Mouse (Mus musculus) ovary, adult 18-20 months (tissue): Measurements from ENCODE around the gene Nop2.

Experiments used
- DNase-seq: peaks from one replicate; pipeline ENCODE4 v3.0.0; 2022; ENCODE audit warnings: low spot score, mixed read lengths

Nop2 gene

DNA sequence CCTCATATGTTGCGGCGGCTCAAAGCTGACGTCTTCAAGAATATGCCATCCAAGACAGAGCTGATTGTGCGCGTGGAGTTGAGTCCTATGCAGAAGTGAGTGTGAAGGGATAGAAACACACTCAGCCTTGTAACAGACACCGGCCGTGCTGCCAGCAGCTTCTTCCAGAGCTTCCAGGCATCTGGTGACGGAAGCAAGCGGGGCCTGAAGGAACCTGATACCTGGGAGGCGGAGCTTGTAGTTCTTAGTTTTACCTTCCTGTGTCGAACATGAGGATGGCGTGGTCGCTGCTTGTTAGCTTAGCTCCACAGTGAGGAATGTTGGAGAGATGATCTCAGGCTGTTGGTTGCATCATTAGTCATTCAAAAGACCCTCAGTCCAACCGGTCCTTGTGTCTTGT lies 22.3 kb upstream of the Nop2 start:
- DNase-seq: no peak

DNA sequence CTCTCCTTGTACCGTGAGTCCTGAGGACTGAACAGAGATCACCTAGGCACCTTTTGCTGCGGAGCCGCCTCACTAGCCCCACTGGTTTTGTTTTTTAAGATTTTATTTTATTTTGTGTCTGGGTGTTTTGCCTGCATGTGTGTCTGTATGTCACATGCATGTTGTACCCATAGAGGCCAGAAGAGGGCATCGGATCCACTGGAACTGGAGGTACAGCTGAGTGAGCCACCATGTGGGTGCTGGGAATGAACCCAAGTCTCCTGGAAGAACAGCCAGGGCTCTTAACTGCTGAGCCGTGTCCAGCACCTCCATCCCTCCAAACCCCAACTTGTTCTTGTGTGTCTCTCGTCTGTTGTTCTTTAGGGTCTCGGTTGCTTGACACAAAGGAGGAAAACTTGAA lies 20.8 kb upstream of the Nop2 start:
- DNase-seq: no peak

DNA sequence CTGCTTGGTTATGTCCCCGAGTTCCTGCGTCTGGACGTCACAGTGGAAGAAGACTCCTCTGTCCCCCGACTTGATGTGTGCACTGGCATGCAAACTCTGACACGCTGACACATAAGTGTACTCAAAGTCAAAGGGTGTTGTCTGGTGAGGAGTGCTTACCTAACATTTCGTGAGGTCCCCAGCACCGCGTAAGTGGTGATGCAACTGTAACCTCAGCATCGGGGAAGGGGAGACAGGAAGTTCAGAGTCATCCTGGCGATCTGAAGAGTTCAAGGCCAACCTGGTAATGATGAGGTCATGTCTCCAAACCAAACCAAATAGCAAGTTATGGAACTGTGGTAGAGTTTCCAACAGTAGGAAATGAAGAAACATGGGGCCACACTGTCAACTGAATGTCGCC lies 19.2 kb upstream of the Nop2 start:
- DNase-seq: no peak

DNA sequence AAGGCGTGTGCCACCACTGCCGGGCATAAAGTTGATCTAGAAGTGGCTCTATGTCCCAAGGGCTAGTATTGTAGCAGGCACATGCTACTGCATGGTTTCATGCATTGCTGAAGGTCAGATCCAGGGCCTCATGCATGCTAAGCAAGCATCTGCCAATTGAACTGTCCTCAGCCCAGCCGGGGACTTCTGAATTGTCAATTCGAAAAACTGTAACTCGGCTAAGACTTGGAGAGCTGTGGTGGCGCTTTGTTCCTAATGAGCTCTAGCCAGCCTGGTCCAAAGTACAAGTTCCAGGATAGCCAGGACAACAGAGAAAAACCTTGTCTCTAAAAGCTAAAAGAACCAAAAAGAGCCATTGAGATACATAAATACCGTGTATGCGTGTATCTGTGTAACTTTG lies 12.3 kb upstream of the Nop2 start:
- no peak for DNase-seq

DNA sequence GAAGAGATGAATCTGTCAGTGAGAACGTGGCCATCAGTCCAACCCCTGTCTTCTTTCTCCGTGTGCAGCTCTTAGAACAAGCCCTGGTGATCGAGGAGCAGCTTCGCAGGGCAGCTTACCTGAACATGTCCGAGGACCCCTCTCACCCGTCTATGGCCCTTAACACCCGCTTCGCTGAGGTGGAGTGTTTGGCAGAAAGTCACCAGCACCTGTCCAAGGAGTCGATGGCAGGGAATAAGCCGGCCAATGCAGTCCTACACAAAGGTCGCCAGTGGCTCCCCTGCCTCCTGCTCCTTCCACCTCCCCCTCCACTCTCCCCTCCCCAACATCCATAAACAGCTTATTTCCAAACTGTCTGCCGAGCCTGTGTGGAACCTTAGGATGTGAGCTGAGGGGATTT lies 3.0 kb upstream of the Nop2 start:
- DNase-seq: no peak

DNA sequence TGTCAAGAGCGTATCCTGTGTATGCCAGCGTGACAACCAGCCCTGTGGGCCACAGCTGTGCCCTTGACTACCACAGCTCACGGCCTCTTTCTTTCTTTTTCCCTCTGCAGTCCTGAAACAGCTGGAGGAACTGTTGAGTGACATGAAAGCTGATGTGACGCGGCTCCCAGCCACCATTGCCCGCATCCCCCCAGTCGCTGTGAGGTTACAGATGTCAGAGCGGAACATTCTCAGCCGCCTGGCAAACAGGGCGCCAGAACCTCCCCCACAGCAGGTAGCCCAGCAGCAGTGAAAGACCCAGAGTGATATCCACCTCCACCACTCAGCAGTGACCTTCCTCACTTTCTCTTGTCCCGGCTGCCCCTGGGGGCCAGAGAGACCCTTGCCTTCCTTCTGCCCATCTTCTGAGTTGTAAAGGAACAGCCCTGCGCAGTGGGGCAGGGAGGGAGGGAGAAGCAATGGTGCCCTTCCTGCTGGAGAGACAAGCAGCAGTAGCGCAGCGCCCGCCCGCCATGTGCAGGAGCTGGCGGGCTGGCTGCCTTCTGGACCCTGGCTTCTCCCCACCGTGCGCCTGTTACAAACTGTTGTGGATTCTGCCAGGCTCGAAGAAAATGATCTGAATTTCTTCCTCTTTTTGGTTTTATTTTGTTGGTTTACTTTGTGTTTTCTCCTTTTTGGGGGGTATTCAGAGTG lies 1.9 kb upstream of the Nop2 start:
- DNase-seq: no peak

DNA sequence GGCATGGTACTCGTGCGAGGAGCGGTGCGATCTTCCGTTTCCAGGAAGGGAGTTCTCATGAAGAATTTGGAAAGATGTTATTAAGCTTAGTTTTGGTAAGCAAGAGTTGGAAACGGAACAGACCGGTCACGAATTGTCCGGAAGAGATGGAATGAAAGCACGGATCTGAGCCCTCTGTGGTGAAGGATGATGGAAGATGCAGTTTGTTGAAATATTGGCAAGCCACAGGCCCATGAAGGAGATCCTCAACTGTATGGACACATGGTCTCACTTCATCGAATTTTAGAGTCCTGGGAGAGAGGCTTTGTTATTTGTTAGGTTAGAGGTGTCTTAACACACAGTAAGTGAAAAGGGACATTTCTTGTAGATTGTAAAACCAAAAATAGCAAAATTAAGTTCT lies 761 bp downstream of the Nop2 start:
- DNase-seq: no peak

DNA sequence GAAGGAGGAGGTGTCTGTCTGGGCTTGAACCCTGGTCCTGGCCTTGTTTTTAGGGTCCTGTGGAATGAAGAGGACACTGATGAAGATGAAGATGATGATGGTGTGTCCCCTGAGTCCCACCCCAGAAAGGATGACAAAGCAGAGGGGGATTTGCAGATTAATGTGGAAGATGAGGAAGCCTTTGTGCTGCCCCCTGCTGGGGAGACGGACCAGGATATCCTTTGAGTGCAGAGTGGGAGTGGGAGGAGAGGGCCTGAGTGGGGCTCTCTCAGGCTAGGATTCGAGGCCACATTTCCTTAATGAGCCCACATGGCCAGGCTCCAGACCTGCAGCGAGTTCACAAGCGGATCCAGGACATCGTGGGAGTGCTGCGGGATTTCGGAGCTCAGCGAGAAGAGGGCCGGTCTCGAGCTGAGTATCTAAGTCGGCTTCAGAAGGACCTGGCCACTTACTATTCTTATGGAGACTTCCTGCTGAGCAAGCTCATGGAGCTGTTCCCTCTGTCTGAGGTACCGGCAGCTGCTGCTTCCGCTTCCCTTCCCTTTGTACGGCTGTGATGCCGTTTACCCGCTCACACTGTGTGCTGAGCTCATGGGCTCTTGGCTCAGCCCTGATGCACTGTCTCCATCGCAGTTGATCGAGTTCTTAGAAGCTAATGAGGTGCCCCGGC lies 5.4 kb downstream of the Nop2 start:
- DNase-seq: no peak

DNA sequence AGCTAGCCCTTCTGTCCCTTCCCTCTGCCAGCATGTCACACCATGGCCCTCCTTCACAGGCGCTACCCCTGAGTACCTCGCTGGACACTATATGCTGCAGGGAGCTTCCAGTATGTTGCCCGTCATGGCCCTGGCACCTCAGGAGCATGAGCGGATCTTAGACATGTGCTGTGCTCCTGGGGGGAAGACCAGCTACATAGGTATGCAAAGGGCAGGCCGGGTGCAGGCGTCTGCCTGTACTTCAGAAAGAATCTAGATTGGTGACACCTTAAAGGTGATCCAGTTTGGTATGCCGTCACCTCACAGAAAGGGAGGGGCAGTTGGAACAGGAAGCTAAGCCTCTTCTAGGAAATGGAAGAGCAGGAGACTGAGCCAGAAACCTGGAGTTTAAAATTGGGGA lies 8.0 kb downstream of the Nop2 start:
- no peak for DNase-seq

DNA sequence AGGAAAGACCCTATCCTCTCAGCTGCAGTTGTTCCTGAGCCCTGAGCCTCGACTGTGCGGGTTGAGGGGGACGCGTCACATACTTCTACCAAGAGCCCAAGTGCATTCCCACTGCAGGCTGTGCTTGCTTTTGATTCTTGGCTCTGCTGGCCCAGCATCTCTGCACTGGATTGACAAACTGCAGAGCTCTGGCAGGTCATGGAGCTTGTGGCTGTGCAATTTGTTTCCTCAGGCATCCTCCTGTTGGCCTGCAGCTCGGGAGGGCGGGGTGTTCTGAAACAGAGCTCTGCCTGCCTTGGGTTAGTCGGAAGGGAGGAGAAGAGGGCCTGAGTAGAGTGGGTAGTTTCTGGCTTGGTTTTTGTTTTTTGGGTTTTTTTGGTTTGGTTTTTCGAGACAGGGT lies 10.7 kb downstream of the Nop2 start:
- DNase-seq: no peak

DNA sequence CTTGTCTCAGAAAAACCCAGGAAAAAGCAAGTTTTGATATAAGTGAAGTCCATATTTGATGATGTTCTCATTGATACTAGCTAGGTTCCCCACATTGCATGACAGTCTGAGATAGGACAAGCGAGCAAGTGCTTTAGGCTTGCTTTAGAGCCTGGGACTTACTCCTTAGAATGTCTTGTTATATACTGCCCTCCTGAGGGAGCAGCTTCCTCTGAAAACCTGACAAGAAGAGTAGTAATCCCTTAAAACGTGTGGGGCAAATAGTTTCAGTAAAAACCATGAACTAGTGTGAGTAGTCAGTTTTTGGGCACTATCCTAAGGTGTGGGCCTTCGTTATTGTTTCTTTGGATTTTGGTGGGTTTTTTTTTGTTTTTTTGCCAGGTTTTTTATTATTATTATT lies 11.4 kb downstream of the Nop2 start:
- no peak for DNase-seq

DNA sequence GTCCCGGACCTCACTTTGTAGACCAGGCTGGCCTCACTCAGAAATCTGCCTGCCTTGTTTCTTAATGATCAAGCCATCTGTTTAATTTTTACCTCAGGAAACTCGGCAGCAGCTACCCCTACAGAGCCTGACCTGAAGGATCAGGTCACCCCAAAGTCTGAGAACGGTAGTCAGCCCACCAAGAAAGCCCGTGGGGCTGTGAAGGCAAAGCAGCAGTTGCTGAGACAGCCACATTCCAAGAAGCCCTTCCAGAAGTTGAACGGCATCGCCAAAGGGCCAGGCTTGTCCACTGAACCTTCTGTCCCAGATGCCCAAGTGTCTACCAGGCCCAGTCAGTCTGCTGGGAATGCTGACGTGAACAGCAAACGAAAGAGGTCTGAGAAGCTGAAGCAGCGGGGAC lies 12.2 kb downstream of the Nop2 start:
- no peak for DNase-seq

DNA sequence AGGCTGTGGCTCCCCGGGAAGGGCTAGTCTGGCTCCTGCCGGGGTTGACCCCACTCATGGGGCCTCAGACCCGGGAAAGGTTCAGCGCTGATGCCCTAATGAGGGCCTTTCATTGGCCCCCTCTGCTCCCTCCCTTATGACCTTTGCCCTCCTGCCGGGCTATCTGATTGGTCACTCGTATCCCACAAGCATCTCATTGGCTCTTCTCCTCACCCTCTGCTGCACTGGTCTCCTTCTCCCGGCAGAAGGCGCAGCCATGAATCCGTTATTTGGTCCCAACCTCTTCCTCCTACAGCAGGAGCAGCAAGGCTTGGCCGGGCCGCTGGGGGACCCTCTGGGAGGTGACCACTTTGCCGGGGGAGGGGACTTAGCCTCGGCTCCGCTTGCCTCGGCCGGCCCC lies 13.3 kb downstream of the Nop2 start, which contains the start of gene Iffo1:
Gene Iffo1, plus strand, starts transcription at position 241 of the 400 bp plus-strand sequence.
- peak; percentile 84 for DNase-seq

DNA sequence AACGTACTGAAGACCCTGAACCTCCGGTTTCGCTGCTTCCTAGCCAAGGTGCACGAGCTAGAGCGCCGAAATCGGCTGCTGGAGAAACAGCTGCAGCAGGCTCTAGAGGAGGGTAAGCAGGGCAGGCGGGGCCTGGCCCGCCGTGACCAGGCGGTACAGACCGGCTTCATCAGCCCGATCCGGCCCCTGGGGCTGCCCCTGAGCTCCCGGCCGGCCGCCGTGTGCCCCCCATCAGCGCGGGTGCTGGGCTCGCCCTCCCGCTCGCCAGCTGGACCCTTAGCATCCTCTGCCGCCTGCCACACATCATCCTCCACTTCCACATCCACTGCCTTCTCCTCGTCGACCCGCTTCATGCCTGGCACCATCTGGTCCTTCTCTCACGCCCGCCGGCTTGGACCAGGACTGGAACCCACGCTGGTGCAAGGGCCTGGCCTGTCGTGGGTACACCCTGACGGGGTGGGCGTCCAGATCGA lies 13.8 kb downstream of the Nop2 start:
- no peak for DNase-seq

DNA sequence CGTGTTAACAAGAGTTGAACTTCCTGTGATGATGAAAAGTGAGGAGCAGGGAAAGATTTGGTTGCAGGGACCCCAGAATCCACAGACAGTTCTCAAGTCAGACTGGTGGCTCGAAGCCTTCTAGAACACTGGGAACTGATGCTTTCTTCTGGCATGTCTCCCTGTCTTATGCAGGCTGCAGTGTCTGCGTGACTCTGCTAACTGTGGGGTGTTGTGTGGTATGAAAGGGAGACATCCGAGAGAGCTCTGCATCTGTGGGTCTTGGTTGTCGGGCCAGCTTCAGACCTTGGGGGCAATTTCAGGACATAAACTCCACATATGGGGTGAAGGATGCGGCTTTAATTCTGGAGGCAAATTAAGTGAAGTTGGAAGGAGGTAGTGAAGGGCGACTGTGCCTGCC lies 14.4 kb downstream of the Nop2 start:
- no peak for DNase-seq

DNA sequence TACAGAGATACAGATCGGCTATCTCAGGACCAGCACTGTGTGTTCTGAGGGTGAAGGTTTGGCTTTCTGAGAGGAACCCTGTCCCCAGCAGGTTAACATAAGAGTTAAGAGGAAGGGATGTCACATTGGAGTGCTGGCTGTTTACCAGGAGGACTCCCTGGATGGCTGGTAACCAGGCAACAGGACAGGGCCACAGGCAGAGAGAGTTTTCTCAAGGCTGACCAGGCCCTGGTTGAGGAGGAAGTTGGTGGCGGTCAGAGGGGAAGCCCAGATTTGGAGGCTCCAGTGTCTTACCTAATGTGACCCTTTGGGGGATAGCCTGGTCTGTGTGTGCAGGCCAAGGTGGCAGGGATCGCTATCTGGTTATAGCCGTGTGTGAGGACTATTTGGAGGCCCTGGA lies 15.1 kb downstream of the Nop2 start:
- no peak for DNase-seq

DNA sequence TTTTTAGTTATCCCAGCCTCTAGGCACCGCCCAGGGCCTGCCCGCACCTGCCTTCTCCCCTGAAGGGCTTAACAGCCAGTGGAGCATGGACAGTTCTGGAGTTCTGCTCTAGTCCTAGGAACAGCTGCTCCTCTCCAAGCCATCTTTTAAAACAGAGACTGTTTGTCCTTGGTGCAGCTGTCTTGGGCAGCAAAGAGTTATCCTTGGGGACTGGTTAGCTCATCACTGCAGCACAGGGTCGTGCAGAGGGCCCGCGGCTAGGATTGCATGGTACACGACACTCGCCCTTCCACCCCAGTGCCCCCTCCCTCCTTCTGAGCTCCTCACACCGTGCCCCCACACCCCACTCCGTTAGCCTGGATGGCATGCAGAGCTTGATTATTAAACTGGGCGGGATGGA lies 15.6 kb downstream of the Nop2 start:
- DNase-seq: no peak

DNA sequence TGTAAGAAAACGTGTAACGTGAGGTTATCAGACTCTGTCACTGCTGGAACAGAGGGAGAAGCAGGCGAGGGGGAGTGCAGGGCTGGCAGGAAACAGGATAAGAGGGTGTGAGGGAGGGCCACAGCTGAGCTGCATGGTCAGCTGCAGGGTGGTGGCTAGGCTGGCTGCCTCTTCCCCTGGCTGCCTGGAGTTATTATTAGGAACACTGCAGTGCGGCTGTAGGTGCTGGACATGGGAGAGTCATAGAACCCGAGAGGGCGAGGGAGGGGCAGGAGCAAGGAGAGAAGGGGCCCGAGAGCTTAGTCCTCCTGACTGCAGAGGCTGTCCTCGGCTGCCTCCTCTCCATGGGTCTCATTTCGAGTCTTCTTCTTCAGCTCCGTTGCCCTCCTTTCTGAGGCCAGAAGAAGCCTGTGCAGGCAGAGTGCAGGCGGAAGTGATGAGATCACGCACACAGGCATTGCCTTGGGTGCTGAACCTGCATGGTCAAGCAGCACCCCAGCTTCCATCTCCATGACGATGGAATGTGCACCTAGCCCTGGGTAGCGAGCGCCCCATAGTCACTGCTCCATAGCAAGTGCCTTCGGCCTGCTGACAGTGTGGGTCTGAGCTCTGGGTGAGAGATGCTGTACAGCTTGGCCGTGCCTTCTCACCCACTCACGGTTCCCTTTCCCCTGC lies 16.7 kb downstream of the Nop2 start:
- DNase-seq: peak; percentile 50

DNA sequence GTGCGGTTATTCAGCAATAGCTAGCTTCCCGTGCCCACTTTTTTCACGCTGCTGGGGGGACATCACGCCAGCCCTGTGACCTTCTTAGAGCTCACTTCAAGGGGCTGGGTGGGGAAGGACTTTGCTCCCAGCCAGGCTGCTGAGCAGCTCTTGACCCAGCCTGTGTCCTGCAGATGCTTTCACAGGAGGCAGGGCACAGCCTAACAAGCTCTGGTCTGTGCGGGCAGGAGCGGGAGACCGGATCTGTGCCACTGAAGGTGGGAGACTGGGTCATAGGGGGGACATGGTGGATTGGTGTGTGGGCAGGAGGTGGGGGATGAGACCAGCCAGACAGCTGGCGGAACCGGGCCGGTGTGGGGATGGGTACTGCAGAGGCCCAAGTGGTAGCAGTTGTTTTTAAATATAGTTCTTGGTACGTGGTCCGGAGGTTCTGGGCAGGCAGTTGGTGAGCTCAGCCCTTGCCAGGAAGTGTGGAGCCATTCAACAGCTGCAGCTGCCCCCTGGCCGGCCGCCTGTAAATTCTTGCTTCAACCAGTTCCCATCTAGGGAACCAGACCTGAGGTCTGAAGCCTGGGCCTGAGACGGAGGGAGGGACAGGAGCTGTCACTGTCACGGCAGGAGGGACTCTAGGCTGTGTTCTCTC lies 17.3 kb downstream of the Nop2 start:
- DNase-seq: no peak

DNA sequence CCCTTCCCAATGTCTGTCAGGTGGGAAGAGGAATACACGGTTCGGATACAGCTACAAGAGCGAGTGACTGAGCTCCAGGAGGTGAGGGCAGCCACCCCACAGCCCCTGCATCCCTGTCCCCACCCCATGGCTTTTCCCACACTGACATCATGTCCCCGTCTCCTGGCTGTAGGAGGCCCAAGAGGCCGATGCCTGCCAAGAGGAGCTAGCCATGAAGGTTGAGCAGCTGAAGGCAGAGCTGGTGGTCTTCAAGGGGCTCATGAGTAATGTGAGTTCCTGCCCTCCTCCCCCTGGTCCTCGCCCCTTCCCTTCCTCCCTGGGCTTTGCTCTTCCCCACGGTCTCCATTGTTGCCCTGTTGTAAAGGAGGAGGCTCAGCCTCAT lies 17.9 kb downstream of the Nop2 start:
- no peak for DNase-seq

DNA sequence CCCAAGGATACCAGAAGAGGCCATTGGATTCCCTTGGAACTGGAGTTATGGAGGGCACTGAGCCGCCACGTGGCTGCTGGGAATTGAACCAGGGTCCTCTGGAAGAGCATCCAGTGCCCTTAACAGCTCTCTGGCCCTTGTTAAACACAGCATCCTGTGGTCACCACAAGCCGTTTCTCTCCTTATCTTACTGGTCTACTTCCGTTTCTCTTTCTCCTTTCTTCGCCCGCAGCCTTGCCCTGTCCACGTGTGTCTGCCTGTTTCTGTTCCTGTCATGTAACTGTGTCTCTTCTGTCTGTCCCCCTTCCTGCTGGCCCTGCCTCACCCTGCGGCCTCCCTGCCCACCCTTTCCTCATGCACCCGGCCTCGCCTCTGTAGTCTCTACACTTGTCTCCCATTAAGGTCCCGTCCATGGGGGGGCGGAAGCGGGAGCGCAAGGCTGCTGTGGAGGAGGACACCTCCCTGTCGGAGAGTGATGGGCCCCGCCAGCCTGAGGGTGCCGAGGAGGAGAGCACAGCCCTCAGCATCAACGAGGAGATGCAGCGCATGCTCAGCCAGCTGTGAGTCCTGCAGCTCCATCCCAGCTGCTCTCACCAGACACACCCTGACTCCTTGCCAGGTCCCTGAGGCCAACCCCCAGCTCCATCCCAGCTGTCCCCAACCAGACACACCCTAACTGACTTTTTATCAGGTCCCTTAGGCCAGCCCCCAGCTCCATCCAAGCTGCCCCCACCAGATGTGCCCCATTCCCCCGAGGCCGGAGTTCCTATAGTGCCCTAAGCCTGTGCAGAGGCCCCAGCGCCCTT lies 20.7 kb downstream of the Nop2 start:
- DNase-seq: no peak

DNA sequence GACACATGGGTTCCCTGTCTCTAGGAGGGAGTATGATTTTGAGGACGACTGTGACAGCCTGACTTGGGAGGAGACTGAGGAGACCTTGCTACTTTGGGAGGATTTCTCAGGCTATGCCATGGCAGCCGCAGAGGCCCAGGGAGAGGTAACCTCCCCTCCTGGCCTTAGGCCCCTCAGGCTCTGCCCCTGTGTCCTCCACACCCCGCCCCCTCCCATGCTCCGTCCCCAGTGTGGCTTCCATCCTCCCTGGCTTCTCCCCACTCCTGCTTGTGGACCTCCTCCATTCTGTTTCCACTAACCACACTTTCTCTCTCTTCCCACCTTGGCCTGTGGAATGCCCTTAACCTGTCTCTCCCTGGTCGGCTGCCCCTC lies 21.3 kb downstream of the Nop2 start:
- no peak for DNase-seq
